Mouse (Mus musculus) cerebellum, postnatal 36 days (tissue): ENCODE measurements at regions not wholly inside any gene's neighbourhood (a gene's known extent, or its start where the extent isn't known, plus 50 kb on each side); places are given as distances from the start of the nearest gene placed in this dataset.
"Not testable (repeated sequence)": the region's sequence is repeated elsewhere in the genome, so short reads cannot be mapped to it uniquely, and the experiment has no call there.

Experiments
- DNase-seq, 2 experiments: peaks; one replicate each; pipeline ENCODE4 v3.0.0; 2021 to 2022; ENCODE audit warnings: mixed read lengths in 2 of 2

DNA sequence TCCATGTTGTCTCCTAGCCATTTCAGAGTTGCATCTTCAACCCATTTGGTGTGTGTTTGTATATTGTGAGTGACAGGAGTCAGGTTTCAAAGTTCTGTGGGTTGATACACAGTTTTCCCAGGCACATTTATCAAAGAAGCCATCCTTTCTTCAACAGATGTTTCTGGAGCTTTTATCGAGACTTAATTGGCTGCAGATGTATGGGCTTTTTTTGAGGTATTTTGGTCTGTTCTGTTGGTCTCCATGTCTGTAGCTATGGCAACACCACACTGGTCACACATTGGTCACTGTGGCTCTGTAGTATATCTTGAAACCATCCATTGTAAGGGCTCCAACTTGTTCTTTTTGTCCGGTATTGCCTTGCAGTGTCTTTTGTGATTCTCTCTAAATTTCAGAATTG is 565.1 kb upstream of the Arid1b start:
- DNase-seq, result no peak

GRCm38 (mm10) chr17:4445606-4446005 is 548.5 kb upstream of the Arid1b start:
- DNase-seq, result no peak

- DNase-seq, result no peak
Observed at GRCm38 (mm10) chr17:4457491-4457890, 536.6 kb upstream of the Arid1b start.

- peak in 1 of 2 experiments; percentile 2 for DNase-seq
Observed at GRCm38 (mm10) chr17:4461541-4461940, 532.6 kb upstream of the Arid1b start.

GRCm38 (mm10) chr17:4464286-4464880 is 529.7 kb upstream of the Arid1b start:
- DNase-seq, result no peak

- no peak for DNase-seq
Observed at GRCm38 (mm10) chr17:4465741-4466140, 528.4 kb upstream of the Arid1b start.

DNA sequence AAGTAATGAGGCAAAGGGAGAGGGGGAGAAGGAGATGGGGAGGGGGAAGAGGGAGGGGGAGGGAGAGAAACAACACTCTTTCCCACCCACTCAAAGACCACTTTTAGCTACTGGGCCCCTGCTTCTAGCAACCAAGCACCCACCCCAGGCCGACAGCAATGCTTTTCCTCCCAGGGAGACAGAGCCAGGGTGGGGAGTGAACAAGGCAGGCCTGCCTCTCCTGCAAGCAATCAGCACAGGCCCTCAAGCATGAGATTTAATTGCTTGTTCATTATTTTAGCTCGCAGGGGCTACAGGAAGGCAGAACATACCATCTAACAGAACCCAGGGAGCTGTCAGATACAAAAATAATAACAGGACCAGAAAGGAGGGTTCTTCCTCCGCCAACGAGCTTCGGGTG is 521.7 kb upstream of the Arid1b start:
- no peak for DNase-seq

DNA sequence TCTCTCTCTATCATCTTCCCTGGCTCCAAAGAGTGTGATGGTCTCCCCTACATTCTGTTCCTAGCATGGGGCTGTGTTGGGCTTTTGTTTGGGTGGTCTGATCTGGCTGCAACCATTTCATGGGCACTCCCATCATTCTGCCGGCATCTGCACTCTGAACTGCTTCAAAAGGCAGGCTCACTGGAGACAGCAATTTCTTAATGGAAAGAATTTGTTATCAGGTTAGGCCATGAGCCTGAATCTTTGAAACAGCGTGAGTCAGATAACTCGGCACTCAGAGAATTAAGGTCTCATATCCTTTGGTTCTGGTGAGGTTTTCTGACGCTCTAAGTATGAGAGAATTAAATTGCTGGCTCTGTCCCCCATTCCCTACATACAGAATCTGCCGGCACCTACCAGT is 519.8 kb upstream of the Arid1b start:
- DNase-seq, result no peak

DNA sequence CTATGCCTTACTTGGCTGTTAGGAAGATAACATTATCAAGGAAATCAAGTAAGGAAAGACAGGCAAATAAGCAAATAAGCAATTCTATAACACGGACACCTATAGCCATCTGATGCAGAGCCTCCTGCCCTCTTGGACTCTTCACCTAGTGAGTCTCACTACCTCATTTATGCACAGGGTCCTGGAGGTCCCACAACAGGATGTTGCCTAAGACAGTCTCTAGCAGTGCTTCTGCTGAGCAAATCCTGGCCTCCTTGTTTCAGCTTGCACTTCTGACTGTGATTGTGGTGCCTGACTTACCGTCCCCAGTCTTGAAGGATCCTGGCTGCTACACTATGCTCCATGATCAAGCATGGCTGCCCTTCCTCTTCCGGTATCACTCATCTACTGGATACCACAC is 518.5 kb upstream of the Arid1b start:
- DNase-seq, result no peak

DNA sequence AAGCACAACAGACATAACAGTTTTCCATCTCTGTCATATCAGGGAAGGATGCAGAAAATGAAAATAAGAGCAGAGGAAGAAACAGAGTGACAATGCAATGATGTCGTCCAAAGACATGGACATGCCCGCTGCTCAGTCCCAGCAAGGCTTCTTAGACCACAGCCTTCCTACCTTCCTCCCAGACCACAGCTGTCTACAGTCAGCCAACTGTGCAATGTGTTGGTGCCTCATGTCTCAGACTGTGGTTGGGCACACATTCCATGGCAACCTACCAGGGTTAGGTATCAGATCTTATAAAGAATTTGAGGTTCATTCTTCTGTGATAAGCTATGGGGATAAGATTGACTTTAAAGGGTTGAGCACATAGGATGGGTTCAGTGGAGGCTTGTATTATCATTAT is 499.7 kb upstream of the Arid1b start:
- no peak for DNase-seq

DNA sequence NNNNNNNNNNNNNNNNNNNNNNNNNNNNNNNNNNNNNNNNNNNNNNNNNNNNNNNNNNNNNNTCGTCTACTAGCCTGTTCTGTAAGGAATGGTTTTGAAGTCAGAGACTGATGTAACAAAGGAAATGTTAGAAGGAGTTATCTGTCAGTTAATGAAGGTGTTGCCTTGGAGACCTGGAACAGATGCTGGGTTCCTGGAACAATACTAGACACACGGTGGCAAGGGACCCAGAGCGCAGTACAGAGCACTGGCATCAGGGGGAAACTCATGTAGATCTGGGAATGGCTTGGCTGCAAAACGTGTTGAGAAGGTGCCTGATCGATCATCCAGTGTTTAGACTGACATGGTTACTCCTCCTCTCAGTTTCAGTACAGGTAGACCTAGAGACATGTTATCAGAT is 493.6 kb upstream of the Arid1b start:
- no peak for DNase-seq

DNA sequence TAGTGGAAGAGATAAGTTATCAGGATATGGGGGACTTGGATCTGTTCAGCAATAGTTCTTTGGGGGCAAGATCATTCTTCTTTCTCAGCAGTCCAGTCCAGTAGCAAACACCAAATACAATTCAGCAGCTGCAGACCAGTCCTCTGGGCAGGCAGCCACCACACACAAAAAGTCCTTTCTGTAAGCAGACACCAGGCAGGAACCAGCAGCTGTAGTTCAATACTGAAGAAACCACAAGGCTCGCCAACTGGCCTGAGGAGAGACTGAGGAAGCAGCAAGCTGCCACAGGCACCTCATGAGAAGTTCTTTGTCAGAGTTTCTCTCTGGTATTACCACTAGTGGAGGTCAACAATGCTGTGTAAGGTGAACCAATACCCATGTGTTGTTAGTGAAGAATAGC is 493.1 kb upstream of the Arid1b start:
- DNase-seq, result no peak

DNA sequence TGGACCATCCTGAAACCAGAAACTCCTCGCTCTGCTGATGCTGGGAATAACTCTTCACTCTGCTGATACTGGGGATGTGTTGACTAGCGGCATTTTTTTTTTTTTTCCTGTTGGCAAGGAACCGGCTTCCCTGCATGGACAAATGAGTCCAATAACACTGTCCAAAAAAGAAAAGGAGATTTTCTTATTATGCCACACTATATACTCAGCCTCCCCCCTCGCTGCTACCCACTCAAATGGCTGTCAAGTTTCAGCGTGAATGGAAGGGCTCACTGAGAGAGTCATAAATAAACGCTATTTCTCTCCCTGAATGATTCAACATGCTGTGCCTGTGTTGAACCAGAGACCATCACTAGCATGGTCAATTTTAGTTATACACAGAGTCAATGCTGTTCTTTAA is 489.2 kb upstream of the Arid1b start:
- DNase-seq, result no peak

GRCm38 (mm10) chr17:4509506-4509905 is 484.6 kb upstream of the Arid1b start:
- DNase-seq, result no peak

GRCm38 (mm10) chr17:4516141-4516540 is 478.0 kb upstream of the Arid1b start:
- DNase-seq, result no peak

- DNase-seq, result peak; percentile 6 to 10
Observed at GRCm38 (mm10) chr17:4516846-4517245, 477.3 kb upstream of the Arid1b start.

- no peak for DNase-seq
Observed at GRCm38 (mm10) chr17:4521031-4521430, 473.1 kb upstream of the Arid1b start.

GRCm38 (mm10) chr17:4526466-4526865 is 467.7 kb upstream of the Arid1b start:
- no peak for DNase-seq

DNA sequence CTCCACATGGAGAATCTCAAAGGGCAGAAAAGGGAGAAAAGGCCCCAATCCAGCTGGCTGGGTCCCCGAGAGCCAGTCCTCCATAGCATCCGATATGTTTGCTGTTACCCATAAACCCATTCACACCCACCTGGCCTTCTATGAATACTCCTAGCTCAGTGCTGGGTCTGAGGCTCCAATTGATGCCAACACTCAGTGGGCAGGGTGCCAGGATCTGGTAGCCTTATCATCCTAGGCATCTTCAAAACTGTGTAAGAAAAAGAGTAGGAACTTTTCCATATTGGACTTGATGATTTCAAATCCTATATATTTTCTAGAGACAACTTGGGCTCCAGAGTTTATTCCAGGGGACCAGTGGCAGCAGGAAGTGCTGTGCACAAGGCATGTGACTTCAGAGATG is 462.0 kb upstream of the Arid1b start:
- DNase-seq, result no peak

- no peak for DNase-seq
Observed at GRCm38 (mm10) chr17:4540435-4540834, 453.7 kb upstream of the Arid1b start.

- no peak for DNase-seq
Observed at GRCm38 (mm10) chr17:4541020-4541743, 452.9 kb upstream of the Arid1b start.

DNA sequence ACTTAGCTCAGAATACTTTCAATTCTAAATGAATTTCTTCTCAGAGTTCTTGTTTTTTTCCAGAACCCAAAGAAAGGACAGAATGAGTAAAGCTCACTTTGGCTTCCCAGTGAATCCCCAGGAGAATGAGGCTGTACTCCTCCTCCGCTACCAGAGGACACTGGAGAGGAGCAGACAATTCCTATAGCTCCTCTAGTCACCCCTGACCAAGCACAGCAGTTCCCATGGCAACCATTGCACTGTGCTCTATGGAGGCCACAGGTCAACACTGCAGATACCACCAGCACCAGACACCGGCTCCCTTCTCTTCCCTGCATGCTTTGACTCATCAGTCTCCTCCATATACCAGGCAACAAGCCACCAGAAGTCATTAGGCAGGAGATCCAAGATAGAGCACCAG is 447.6 kb upstream of the Arid1b start:
- no peak for DNase-seq

DNA sequence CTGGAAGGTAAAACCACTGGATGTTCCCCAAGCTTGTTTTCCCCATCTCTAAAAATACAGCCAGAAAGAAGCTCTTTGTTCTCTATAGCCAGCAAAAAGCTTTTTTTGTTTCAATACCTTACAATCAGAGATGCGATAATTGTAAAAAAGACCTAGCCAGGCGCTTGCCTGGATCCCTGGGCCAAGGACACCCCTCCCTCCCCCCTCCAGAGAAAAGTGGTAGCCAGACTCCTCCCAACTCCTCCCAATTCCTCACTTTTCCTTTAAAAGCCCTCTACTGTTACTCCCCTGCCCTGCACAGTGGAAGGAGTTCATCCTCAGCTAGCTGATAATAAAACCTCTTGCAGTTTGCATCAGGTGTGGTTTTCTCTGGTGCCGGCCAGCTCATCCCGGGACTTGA is 441.1 kb upstream of the Arid1b start:
- DNase-seq, result not testable (repeated sequence)

GRCm38 (mm10) chr17:4563641-4564040 is 430.5 kb upstream of the Arid1b start:
- no peak for DNase-seq

- no peak for DNase-seq
Observed at GRCm38 (mm10) chr17:4576883-4577282, 417.2 kb upstream of the Arid1b start.
